Mouse (Mus musculus): Measurements from ENCODE around the gene Ttc30b.
"Not testable (repeated sequence)": the region's sequence is repeated elsewhere in the genome, so short reads cannot be mapped to it uniquely, and the experiment has no call there.

The Ttc30b gene

DNA sequence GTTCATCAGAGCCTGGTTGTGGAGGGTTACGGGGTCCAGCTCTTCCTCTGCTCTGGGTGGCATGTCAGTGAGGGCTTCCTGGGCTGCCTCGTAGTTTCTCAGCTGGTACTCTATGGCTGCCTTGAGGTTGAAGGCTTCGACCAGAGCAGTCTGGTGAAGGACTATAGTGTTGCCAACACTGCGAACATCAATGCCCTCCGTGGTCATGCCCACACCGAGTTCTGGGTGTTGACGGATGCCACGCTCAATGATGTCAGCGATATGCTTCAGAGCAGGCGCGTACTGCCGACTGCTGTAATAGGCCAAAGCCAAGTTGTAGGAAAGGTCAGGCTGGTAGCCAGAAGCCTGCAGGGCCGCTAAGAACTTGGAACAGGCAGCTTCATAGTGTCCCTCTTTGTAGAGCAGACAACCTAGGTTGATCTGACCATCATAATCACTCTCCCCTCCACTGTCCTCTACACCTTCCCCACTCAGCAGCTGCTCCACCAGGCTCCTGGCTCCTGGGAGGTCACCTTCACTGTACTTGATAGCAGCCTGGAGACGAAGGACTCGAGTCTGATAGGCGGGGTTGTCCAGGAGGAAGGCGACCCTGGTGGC is 767 bp downstream of the Ttc30b start:
- DNase-seq, result not testable (repeated sequence)

DNA sequence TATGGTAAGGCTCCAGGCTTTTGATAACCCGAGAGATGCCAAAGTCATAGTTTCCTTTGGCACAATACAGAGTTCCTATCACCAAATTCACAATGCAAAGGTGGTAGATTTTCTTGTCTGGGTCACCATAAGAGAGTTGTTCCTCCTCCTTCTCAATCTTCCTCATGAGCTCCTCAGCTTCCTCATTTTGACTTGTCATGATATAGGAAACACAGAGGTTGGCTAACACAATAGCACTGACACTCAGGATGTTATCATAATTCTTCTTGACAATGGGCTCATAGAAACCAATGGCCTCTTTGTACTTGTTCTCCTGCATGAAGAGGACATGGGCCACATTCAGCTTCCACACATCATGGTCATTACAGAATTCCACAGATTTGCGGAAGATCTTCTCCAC is 1.7 kb downstream of the Ttc30b start:
- DNase-seq, result not testable (repeated sequence)

DNA sequence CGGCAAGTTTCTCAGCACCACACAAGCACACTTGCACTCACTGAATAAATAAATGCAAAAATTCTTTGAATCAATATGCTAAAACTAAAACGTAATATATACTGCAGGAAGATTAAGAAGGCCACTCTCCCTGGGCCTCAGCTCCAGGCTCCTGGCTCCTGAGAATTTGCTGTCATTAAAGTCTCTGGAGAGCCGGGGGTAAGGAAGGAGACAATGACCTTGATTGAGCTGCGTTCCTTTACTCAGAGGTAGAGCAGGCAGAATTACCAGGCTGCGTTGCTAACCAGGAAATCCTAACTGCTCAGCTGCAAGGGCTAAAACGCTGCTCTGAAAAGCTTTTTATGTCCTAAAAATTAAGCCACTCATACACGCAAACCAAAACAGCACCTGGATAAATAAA is 4.8 kb downstream of the Ttc30b start:
- DNase-seq, result no peak

DNA sequence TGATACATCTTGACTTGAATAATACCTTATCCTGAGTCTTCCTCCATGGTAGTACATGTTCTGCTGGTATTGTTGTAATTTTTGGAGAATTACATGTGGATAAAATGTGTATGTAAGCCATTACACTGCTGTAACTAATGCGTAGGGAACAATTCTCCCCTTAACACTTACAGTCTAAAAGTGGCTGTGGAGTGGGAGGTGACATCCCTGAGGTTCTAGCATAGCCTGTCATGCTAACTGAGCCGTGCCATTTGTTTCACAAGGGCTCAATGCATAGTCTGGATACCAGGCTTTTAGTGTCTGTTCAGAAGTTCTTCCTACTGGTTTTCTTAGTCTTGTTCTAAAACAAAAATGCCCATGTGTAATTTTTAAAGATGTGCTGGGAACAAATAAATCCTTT is 7.4 kb downstream of the Ttc30b start:
- no peak for DNase-seq

DNA sequence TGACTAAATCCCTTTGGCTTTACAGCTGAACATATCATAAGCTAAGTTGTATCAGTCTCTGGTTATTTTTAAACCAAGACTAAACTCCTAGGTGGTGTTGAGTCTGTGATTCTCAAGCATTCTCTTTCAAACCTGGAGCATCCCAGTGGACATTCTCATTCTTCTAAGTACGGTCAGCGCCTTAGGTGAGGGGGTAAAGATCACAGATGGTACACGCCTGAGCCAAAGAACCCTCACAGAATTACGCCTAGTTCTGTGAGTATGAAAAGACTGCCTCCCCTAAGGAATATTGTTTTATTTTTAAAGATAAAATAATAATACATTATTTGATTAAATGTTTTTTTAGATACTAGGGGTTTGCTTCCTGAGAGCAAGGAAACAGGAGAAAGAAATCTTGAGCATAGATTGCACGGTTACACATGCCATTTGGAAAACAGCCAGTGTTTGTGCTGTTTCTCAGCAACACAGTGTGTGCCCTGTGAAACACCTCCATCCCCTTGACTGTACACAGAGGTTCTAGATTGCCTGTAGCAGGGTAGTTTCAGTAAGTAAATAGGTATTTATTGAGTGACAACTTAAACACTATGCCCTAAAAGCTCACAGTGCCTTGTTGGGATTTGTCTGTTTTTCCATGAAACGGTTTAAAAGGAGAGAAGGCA is 8.5 kb downstream of the Ttc30b start:
- DNase-seq, result no peak

DNA sequence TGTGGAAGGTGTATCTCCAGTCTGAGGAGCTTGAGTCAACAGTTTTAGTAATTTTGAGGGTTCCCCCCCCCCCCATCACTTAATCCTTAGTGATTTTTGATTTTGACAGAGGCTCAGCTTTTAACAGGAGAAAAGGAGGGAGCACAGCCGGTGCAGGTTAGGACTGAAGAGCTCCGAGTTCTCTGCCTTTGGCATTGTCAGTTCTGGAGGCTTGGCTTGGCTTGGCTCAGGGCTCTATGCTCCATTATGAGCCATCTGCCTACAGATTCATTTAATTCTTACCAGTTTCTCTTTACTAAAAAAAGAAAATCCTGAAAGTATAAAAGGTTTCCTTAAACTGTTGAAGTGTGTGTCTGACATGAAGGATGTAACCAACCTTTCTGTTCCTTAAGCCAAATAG is 9.2 kb downstream of the Ttc30b start:
- DNase-seq, result no peak

DNA sequence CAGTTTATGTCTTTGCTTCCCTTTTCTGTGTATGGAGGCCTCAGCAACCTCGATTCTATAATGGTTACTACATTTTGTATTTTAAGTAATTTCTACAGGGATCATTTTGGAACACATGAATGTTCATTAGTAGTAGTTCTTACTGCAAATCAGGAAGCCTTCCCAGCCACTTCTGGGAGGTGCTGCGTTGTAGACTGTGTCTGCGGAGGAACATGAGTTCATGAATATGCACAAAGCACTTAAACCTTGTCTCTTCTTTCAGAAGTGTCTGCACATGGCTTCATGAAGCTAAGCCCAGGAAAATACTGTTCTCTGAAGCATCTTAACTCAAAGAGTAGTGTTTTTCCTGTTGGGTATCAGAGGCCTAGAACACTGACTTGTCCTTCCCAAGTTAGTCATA is 10.4 kb downstream of the Ttc30b start:
- no peak for DNase-seq

DNA sequence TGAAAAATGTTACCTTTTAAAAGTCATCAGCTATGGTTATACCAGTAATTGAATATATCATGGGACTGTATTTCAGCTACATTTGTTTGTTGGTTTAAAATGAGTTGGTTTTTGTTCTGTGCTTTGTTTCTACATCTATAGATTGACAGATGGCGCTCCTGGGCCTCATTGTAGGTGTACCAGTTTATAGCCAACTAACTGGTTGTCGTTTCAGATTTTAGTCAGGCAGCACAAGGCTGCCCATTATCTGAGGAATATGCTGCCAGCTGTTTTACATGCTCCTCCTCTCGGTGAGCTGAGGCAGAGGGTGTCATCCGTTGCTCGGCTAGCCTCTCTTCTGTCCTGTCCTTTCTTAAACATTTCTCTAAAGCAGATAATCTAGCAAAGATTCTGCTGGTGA is 12.3 kb downstream of the Ttc30b start:
- DNase-seq, result no peak

DNA sequence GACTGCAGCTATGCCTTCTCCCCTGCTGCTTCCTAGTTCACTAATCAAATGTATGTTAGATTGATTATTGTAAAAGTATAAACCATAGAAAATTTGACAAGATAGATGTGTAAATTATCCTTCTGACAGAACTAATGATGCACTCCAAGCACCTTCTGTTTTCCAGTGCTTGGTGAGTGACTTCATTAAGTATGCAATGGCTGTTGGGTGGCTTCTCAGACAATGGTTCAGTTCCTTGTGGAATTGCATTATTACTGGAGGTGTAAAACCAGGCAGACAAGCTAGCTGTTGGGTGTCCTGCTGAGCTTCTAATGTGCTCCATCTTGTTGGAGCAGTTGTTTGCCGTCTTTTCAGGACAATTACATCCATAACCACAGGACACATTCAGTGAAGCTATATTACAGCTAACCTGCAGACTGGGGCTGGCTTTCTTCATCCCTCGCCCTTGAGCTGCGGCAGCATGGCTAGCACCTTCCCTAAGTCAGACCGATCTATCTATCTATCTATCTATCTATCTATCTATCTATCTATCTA is 14.5 kb downstream of the Ttc30b start:
- no peak for DNase-seq

DNA sequence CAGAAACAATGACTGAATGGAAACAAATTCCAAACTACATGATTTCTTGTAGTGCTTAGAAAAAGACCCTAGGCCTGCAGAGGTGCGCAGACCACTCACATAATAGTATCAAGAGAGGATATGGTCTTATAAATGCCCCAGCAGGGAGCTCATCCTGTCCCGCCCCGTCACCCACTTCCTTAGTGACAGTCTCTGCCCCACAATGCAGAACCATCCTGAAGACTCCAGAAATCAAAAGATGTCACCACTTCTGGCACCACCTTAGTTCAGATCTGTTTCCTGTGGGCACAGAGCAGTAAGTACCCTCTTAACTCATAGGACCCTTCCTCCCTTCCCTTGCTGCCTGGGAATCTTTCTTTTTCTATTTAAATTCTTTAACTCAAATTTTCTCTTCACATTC is 23.3 kb downstream of the Ttc30b start:
- no peak for DNase-seq

DNA sequence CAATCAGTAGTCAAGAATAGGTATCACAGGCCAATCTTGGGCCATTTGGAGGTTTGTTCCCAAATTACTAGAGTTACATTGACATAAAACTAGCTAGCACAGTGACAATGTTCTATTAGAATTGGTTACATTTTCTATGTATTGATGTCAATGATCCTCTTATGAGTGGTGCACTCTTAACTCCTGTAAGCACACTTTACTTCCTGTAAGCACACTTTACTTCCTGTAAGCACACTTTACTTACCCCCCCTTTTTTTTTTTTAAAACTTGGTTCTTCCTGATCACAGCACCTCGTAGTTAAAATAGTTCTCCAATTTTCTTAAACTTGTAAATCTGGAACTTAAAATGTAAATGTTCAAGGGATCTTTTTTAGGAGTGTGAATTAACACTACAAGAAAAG is 31.2 kb downstream of the Ttc30b start:
- DNase-seq, result no peak

DNA sequence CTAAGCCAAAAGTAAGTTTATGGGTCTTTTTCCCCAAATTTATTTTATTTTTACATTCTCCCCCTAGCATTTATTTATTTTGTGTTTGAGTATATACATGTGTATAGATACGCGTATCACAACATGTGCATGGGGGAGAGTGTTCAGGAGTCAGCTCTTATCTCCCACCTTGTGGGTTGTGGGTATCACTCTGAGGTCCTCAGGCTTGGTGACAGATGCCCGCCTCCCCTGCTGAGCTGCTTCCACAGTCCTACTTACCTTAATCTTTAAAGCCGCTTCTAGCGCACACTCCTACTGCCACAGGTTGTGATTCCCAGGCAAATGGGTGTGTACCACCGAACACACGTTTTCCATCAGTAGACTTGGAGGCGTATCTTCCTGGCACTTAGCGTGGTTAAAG is 36.5 kb downstream of the Ttc30b start:
- no peak for DNase-seq

DNA sequence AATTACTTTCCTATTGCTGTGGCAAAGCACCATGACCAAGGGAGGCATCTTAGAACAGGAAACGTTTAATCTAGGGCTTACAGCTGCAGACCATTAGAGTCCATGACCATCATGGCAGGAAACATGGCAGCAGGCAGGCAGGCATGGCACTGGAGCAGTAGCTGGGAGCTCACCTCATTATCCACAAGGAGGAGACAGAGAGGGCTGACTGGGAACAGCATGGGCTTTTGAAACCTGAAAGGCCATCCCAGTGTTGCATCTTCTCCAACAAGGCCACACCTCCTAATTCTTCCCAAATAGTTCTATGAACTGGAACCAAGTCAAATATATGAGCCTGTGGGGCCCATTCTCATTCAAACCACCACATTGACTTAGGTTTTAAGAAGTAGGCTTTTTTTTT is 38.1 kb downstream of the Ttc30b start:
- DNase-seq, result no peak

DNA sequence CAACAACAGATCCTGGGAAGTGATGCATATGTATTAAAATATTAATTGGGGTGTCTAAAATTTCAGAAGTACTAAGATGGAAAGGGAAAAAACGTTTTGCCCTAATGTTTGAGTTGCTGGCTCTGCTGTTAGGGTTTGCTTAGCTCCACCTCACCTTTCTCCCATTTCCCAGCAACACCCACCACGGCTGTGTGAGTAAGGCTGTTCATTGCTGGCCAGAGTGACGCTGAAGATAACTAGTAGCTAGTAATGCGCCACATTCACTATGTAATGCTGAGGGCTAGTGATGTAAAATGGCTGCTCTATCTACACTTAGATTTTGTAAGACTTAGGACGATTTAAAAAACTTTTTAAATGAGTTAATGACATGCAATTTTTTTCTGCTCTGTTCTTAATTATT is 42.7 kb downstream of the Ttc30b start:
- no peak for DNase-seq

DNA sequence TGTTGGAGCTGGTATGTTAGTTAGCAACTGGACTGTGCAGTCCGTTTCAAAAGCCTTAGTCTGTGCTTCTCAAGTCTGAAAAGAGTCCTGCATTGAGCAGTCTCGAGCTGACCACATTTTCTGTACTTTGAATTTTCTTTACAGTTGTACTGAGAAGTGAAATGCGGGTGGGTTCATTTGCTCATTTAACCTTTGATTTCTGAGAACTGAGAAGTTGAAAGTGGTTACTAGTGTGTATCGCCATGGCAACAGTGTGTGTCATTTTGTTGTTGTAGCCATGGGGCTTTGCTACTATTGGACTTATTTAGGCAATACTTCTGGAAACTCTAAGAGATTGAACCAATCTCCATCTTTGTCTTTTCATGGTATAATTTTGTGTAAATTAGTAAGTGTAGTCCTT is 46.4 kb downstream of the Ttc30b start:
- DNase-seq, result no peak

Data from lung, postnatal 14 days (tissue).